Mouse (Mus musculus) large intestine, adult 2 months (tissue): Measurements from ENCODE around the gene Rfx2. TPM values are rescaled to one million over a fixed set of nuclear protein-coding genes. Genes with fewer than 3 reads are reported as not detected.

Source experiments
- DNase-seq: peaks from one replicate; pipeline ENCODE4 v3.0.0-alpha.2; 2012; ENCODE audit warnings: low read depth, low spot score
- WGBS: fragments of 180-500 bp; shearing (Covaris S2); methylation state at CpG from one replicate; pipeline ENCODE4 v1.1.7; 2018; 5-methylcytosine and 5-hydroxymethylcytosine counted together
- polyA plus RNA-seq: library from polyadenylated mRNA; depleted of rRNA; stranded (reverse); fragments of >200 nt; gene quantifications from 2 replicates; pipeline ENCODE4 v1.2.3, GENCODE M21; 2012; rRNA removed

Gene Rfx2
- polyA plus RNA-seq = 6.2 and 9.9 TPM in 2 replicates

DNA sequence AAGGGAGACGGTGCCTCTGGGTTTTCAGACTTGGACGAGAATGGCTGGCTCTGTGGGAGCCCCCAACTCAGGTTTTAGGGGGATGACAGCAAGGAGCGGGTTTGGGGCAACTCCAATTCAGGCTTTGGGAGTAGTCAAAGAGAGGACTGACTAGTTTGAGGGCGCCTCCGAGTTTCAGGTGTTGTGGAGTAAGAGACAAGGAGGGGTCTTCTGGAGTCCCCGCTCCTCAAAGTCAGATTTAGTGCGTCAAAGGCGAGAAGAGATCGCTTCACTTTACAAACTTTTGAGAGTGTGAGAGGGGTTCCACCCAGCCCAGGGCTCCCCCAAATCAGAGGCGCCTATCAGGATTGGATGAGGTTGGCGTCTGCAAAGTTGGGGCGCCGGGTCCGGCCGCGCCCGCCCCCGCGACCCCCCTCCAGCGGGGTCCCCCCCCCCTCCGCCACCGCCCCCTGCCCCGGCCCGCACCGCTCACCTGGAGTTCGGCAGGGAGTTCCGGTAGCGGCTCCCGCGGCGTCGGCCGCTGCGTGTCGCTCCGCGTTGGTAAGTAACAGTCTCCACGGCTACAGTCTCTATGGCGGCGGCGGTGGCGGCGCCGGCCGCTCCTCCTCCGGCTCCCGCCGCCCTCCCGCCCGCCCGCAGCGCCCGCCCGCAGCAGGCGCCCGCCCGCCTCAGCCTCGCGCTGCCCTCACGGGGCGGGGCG is at the start of gene Rfx2:
Rfx2 (minus strand) TSS at position 603 of the 700 bp plus-strand sequence.
- DNase-seq = no peak
- 1% methylated on average over 48 of the region's 62 CpGs for WGBS

DNA sequence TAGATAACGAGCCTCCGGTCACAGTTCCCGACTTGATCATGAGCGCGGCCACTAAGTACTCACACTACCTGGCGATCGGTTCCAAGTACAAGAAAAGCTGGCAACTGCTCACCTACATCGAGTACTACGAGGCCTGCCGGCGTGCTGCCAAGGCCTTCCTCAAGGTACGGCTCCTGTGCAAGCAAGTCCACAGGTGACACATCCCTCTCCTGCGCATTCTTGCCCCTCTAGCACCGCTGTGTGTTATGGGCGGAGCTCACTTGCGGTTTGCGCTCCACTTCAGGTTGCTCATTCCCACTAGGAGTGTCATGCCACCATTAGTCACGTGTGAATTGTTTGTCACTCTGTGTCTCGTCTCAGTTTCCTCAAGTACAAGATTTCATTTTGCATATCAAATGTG is 46.6 kb upstream of the Rfx2 start:
- WGBS = 92% methylated on average over 19 of the region's 19 CpGs
- no peak for DNase-seq

DNA sequence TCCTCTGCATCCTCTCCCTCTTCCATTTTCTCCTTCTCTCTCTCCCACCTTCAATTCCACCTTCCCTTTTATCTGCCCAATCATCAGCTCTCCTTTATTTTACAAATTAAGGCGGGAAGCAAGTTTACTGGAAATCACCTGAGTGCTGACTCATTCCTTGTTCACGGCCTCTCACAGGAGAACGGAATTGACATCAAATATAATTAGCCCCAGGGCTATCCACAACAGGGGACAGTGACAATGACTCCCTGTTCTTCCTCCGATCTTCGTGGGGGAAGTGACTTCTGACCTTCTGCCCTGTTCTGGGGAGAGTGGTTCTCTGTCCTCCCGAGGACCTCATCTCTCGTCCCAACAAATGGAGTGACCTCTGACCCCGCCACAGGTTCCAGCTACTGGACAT is 46.2 kb upstream of the Rfx2 start:
- DNase-seq = no peak
- 40% methylated on average over 8 of the region's 8 CpGs for WGBS

DNA sequence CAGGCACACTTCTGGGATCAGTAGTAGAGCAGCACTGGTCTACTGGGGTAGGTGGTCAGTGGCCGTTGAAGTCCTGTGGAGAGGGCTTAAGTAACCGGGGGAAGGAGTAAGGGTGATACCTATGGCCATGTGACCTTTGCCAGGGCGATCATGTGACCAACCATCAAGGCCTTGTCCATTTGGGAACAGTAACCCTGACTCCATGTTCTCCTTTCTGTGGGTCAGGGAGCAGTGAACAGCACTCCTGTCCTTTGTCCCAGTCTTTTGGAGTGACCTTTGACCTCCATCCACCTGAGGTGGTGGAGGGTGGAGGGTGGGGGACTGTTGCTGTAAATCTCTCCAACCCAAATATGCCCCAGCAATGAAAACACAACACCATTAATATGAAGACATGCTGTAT is 45.7 kb upstream of the Rfx2 start:
- no peak for DNase-seq
- WGBS = 90% methylated on average over 3 of the region's 3 CpGs

DNA sequence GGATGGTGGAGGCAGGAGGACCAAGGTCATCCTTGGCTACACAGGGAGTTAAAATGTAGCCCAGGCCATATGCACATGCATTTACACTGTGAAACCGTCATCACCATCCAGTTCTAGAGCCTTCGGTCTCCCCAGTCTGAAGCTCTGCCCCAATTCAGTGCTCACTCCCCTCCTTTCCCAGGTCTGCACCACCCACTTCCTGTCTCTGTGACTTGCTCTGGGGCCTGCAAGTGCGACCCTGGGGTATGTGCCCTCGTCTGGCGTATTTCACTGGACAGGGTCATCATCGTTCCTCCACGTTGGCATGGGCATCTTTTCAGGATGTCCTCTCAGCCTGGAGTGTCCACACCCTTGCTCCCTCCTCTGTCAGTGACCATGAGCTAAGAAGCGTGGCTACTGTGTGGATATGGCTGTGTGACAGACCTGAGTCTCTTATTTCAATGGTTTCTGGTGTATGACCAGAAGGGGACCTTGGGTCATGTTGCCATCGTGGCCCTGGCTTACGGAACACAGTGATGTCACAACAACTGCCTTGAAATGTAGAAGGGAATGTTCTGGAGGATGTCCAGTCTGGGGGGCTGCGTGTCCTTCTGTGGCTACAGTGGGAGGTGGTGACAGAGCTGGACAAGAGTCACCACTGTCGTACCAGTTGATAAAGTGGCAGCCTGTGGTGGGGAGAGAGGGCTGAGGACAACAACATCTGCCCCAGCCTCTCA is 44.3 kb upstream of the Rfx2 start, which contains the start of gene 1700061G19Rik:
1700061G19Rik (plus strand) TSS at position 542 of the 716 bp plus-strand sequence.
- 78% methylated on average over 12 of the region's 12 CpGs for WGBS
- no peak for DNase-seq

DNA sequence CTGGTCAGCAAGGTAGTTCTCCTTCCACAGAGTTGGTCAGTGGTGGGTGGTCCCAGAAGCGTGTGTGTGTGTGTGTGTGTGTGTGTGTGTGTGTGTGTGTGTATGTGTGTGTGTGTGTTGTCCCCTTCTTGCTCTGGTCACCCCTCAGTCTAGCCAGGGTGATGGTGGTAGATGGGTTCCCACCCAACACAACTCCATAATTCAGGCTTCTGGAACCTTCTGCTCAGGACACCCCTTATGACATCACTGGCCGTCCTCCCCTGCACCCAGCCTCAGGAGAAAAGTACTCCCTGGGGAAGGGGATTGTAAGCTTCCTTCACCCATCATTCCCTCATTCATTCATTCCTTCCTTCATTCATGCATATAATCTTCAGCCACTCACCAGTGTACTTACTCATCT is 43.4 kb upstream of the Rfx2 start, which contains the start of gene Acsbg2:
Acsbg2 (minus strand) TSS at position 211 of the 400 bp plus-strand sequence.
- DNase-seq = no peak
- 60% methylated on average over 2 of the region's 2 CpGs for WGBS

DNA sequence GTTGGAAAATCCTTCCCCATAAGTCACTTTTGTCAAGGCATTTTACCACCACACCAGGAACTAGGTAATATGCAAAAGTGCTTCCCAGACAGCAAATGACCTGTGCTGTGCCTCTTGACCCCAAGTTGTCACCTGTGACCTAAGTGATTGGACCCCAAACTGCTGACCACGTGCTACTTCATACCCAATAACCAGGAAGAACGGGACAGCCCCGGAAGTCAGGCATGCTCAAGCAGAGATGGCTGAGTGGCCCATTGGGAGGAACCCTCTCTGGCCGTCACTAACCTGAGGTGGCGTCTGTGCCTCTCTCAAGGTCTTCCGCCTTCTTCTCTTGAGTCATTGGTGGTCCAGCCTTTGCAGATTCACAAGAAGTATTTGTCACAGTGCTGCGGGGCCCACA is 41.7 kb upstream of the Rfx2 start:
- DNase-seq = no peak
- WGBS = 71% methylated on average over 7 of the region's 7 CpGs

DNA sequence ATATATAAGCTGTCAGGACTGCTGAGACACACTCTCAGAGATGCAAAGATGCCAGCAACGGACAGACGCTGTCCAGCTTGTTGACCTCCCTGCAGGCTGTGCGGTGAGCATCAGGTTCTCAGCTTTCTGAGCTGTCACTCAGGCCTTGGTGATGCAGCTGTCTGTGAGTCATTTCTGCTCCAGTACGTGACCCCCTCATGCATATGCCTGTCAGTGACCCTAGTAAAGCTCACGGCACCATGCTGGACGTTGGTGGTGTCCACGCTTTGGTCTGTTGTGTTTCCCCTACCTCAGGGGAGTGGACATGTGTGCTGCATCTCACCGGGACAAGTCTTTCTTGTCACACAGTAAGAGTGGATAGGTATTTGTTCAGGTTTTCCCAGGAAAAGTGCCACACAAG is 41.0 kb upstream of the Rfx2 start:
- 70% methylated on average over 8 of the region's 8 CpGs for WGBS
- DNase-seq = no peak

DNA sequence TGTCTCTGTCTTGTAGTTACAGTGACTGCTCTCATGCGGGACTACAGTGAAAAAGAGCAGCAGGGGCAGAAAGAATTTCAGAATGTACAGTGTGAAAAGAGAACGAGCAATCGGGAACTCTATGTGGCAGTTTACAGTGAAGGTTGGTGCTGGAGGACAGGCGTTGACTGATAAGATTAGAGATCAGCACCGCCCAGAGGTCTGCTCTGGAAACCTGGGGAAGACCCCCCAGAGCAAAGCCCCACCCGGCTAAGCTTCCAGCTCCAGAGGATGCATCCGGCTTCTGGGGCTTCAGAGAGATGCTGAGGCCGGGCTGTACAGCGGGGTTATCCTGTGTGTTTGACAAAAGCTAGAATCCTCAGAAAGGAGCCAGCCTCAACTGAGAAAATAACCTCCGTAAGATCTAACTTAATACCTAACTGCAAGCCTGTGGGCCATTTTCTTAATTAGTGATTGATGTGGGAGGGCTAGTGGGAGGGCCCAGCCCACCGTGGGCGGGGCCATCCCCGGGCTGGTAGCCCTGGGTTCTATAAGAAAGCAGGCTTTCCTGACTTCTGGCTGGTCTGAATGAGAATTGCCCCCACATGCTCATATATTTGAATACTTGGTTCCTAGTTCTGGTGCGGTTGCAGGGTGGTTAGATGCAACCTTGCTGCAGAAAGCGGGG is 39.6 kb upstream of the Rfx2 start:
- no peak for DNase-seq
- 66% methylated on average over 15 of the region's 15 CpGs for WGBS

DNA sequence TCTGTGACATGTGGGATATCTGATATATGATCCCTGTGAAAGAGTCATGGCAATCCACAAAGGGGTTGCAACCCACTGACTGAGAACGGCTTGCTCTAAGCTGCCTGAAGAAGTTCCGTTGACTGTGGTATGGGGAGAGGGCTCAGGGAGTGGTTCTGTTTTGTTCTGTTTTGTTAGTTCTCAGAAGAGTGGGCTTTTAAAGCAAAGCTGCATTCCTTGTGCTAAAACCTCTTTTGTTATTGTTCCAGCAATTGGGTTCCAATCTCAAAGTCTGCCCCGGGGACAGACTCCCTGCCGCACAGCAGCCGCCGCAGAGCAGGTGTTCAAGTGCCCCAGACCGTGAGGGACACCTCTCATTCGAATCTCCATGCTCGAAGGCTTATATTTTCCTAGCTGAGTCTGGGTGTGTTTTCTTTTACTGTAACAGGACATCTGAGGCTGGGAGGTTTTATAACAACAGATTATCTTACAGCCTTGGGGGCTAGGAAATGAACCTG is 38.7 kb upstream of the Rfx2 start:
- WGBS = 82% methylated on average over 9 of the region's 9 CpGs

DNA sequence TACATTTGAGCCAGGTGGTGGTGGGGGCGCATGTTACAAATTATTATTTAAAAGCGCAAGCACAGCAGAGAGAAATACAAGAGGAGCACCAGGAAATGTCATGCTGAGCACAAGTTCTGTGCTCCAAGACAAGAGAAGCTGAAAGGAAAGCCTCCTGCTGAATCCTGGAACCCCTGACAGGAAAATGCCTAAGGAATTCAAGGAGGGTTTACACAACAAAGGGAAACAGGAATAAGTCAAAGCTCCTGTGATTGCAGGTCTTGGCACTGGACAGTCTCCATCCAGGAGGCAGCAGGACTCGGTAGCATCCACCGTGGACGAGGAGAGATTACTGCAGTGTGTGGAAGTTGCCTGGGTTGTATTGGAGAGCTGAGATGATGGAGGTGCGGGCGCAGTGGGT is 35.3 kb upstream of the Rfx2 start:
- no peak for DNase-seq
- WGBS = 86% methylated on average over 7 of the region's 7 CpGs

More for the DNA sequence above, 38.7 kb upstream of the Rfx2 start:
- no peak for DNase-seq

DNA sequence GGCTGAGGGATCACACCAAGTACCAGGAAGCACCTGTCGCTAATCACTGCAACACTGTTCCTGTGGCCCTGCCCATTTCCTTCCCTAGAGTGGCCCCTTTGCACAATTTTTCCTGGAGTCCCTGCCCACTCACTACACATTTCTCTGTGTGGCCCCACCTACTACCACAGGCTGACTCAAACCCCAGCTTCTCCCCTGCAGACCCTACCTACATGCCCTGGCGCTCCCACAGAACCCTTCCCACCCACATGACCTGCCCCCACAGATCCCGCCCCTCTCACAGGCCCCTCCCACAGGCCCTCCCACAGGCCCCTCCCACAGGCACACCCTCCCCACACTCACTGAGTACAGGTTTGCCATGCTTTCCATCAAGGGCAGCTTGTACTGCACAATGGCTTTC is 30.4 kb upstream of the Rfx2 start:
- no peak for DNase-seq
- WGBS = 21% methylated on average over 3 of the region's 3 CpGs

DNA sequence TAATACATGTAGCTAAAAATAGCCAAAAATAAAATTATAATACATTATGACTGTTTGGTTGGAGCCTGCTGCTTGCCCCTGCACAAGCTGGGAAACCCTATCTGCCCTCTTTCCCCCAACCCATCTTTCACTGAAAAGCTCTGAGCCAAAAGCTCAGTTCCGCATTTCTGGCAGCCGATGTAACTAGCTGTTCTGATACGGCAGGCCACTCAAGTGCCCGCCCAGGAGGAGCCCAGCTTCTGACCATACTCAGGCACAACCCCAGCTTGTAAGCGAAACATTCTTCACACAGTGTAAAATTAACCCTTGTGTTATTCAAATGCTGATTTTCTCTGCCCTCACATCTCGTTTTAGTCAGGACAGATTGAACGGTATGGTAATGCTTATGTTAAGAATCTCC is 28.1 kb upstream of the Rfx2 start:
- DNase-seq = no peak
- WGBS = 31% methylated on average over 7 of the region's 7 CpGs

DNA sequence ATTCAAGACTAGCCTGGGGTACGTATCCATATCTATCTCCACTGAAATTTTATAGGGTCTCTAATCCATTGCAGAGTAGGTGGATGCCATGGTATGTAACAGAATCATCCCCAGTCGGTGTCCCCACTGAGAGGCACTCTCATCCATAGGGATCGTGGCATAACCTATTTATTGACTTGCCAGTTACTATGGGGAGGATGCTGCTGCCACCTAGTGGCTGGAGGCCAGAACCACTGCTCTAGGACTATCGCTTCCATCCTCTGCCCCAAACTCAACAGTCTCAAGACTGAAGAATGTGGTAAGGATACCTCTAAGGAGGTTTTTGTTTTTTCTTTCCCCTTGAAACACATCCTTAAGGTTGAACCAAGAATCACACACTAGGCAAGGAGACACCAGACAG is 27.4 kb upstream of the Rfx2 start:
- WGBS = 36% methylated on average over 4 of the region's 4 CpGs
- DNase-seq = peak; percentile 56

DNA sequence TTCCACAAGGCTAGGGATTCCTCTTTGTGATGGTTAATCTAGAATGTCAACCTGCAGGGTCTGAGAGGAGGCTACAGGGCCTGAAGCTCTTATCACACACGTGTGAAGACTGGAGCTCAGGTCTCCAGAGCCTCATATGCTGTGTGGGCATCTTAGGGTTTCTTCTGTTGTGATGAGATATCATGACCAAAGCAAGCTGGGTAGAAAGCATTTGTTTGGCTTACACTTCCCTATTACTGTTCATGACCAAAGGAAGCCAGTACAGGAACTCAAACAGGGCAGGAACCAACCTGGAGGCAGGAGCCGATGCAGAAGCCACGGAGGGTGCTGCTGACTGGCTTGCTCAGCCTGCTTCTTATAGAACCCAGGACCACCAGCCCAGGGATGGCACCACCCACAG is 24.6 kb upstream of the Rfx2 start:
- no peak for DNase-seq
- WGBS = 75% methylated on average over 3 of the region's 3 CpGs

DNA sequence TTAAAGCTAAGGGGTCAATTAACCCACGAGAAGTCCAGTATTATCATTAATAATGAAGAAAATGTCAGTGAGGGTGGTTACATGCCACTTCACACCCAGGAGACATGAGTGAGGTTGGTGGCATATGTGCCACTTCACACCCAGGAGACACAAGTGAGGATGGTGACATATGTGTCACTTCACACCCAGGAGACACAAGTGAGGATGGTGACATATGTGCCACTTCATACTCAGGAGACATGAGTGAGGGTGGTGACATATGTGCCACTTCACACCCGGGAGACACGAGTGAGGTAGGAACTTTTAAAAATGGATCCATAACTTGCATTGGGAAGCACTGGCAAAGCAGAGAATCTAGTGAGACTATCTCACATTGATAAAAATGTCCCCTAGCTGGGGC is 20.4 kb upstream of the Rfx2 start:
- 73% methylated on average over 3 of the region's 3 CpGs for WGBS
- no peak for DNase-seq

DNA sequence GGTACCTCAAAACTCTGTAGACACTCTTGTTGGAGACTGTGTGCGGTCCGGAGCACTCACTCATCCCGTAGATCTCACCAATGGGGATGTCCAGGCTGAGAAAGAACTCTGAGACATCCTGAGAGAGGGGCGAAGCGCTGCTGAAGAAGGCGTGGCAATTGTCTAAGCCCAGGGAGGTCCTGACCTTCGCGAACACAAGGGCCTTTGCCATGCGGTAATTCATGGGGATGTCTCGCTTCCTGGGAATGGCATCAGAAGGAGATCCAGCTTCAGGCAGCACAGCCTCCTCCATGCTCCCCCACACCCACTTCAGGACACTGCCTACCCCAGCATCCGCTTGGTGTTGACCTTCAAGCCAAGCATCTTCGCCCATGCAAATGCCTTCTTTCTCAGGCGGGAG is 18.9 kb upstream of the Rfx2 start:
- 74% methylated on average over 13 of the region's 13 CpGs for WGBS
- no peak for DNase-seq

DNA sequence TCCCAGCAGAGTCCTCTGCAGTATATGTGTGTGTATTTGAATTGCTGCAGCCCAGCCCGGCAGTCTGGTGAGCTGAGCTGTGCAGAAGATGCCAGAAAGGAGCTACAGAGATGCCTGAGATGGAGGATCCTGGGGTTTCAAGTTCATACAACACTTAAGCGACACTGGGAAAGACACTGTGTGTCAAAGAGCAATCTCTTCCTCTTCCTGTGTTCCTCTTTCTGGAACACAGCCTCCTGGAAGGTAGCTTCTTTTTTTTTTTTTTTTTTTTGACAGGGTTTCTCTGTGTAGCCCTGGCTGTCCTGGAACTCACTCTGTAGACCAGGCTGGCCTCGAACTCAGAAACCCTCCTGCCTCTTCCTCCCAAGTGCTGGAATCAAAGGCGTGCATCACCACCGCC is 18.0 kb upstream of the Rfx2 start:
- WGBS = 76% methylated on average over 5 of the region's 5 CpGs
- no peak for DNase-seq

DNA sequence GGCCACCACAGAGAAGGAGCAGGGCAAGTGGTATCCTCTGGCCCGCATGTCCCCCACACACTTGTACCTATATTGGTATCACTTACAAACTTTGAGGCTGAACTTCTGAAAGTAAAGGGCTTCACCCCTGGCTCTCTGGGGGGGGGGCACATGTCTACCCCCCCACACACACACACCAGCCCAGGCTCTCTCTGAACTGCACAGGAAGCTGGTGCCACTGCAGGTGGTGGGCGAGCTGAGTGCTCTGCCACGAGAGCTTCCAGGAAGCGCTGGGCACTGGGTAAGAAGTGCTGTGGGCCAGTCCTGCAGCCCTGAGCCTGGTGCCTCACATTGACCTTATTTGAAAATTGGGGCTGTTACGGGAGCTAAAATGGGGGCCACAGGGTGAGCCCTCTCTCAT is 12.9 kb upstream of the Rfx2 start:
- WGBS = 72% methylated on average over 5 of the region's 5 CpGs
- DNase-seq = no peak

DNA sequence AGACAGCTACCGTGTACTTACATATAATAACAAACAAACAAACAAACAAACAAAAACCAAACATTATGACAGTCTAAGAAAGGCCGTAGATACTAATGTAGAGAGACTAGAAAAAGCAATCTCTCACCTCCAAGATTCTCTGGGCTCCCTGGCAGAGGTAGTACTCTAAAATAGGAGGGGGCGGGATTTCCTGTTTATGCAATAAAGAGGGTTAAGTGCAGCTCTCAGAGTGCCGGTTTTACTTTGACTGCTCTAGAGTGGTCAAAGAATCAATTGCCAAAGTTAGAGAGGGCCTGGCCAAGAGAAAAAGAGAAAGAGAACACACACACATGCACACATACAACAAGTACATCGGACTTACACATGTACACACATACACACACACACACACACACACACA is 11.4 kb upstream of the Rfx2 start:
- WGBS = 61% methylated on average over 5 of the region's 5 CpGs
- DNase-seq = no peak

DNA sequence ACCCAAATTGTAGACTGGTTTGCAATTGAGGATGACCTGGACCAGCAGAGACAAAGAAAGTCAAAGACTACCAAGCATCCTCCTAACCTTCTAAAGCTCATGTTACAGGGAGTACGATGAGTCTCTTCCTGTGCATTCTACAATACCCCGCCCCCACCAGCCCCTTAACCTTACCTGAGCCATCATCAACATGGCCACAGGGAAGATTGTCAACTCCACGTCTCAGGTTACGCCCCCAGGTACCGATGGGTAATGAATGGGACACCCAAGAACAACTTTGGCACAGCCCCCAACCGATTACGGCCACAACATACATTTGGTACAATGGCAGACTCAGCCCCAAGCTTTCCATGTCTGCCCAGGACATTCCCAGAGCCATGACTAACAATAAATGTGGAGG is 9.7 kb upstream of the Rfx2 start:
- DNase-seq = no peak
- 76% methylated on average over 7 of the region's 7 CpGs for WGBS
